Mouse (Mus musculus) ES-E14 (cell line): ENCODE measurements around the gene Gm49345.
"Not testable (repeated sequence)": the region's sequence is repeated elsewhere in the genome, so short reads cannot be mapped to it uniquely, and the experiment has no call there.

Experiments used
- ZC3H11A ChIP-seq: IDR thresholded peaks from 2 replicates; pipeline ENCODE4 v1.6.1; 2012; ENCODE audit warnings: low read depth, mild to moderate bottlenecking, inconsistent platforms, low read length, borderline replicate concordance
- ZNF384 ChIP-seq: IDR thresholded peaks from 2 replicates; pipeline ENCODE4 v1.6.1; 2012; ENCODE audit warnings: low read depth, low read length, inconsistent platforms

DNA sequence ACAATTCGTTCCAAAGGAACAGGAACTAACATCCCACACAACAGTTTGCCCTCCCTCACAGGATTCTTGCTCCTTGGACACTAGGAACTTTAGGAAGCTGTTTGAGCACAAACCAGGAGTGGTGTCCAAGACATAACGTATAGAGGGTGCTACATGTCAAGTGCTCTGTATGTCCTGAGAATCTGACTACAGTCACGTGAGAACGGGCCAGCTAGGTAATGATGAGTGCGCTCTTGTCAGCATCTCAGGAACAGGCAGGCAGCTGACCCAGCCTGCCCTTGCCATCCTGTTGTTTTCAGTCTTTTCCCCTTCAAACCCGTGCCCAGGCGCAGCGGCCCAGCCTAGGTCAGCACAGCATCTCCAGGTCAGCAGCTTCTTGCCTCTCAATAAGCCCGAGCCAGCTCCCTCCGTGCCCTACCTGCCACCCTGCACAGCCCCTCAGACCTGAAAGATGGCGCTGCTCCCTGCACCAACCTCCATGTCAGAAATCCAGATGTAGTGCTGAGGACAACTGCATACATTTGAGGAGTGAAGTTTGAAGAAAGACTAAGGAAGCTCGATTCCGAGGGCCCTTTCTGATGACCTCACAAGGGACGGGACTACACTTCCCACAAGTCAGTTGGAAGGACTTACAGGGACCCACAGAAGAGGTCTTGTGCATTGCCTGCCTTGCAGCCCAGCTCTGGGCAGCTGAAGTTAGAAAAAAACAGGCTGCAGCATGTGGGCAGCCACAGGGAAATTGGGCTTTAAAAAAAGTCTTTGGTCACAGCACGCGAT, 45.6 kb upstream of the Gm49345 start:
- TF ChIP-seq ZNF384, result peak; percentile 98
- not testable (repeated sequence) for TF ChIP-seq ZC3H11A
